In the genomic region with DNA sequence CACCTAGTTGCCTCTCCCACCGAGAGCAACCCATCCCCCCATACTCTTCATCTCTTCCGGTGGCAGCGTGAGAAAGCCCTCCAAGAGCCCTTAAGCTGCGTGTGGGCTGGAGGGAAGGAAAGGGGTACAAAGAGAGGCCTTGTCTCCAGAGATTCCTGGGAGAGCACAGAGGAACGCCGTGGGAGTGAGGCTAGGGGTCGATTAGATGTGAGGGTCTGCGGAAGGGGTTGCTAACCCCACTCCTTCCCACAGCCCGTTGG, we compare ENCODE assay signal across 8 mouse cellular contexts. TPM values are rescaled to one million over a fixed set of nuclear protein-coding genes. Genes with fewer than 3 reads are reported as not detected.
DNase-seq lines count a peak whose midpoint lies in the region; ATAC-seq and TF ChIP-seq lines count a peak whose summit lies in the region.

No protein-coding gene starts in this region.

- no peak for TF ChIP-seq POLR2A in embryonic fibroblast, embryonic 13.5 days (IDR thresholded peaks at IDR 0.05; ENCODE audit: low read depth, low read length)
- TF ChIP-seq POLR2A in olfactory bulb, adult 2 months (IDR thresholded peaks at IDR 0.05; ENCODE audit: insufficient read depth, low read depth, low read length) = no peak

- peak overlapping the region; percentile 80 for H3K27ac ChIP-seq in neural tube, embryonic 11.5 days (ENCODE audit: low read depth, low read length)
- peak overlapping the region; percentile 78 for H3K27ac ChIP-seq in embryonic fibroblast, embryonic 13.5 days (ENCODE audit: insufficient read depth, low read length)
- peak overlapping the region; percentile 73 for H3K27ac ChIP-seq in liver, embryonic 11.5 days (ENCODE audit: low read depth, low read length)
- peak overlapping the region; percentile 83 for H3K27ac ChIP-seq in olfactory bulb, adult 2 months (ENCODE audit: insufficient read depth, low read depth, low read length)

- H3K4me2 ChIP-seq in neural tube, embryonic 11.5 days (ENCODE audit: low read depth) = peak overlapping the region; percentile 90
- H3K4me2 ChIP-seq in liver, embryonic 11.5 days = peak overlapping the region; percentile 99

- H3K9me3 ChIP-seq in neural tube, embryonic 11.5 days (ENCODE audit: control insufficient read depth, low read length) = no peaks in the 10 kb centered on the region
- no peaks in the 10 kb centered on the region for H3K9me3 ChIP-seq in liver, embryonic 11.5 days (ENCODE audit: control insufficient read depth, low read length)

- H3K9ac ChIP-seq in neural tube, embryonic 11.5 days (ENCODE audit: low read length) = peak overlapping the region; percentile 78
- peak overlapping the region; percentile 67 for H3K9ac ChIP-seq in liver, embryonic 11.5 days (ENCODE audit: low read depth, low read length)

- TF ChIP-seq CTCF in embryonic fibroblast, embryonic 13.5 days (IDR thresholded peaks at IDR 0.05; ENCODE audit: borderline replicate concordance, insufficient read depth, low read length) = no peak
- TF ChIP-seq CTCF in olfactory bulb, adult 2 months (IDR thresholded peaks at IDR 0.05; ENCODE audit: insufficient read depth, low read depth, low read length) = 0 out of 2 replicates have a peak, but pooled peaks have one; percentile 8

- H3K4me3 ChIP-seq in neural tube, embryonic 11.5 days (ENCODE audit: low read depth, low read length) = peak overlapping the region; percentile 64
- H3K4me3 ChIP-seq in embryonic fibroblast, embryonic 13.5 days (ENCODE audit: insufficient read depth, low read length) = peak overlapping the region; percentile 65
- H3K4me3 ChIP-seq in liver, embryonic 11.5 days (ENCODE audit: low read depth, low read length) = peak overlapping the region; percentile 69
- peak overlapping the region; percentile 50 for H3K4me3 ChIP-seq in olfactory bulb, adult 2 months (ENCODE audit: insufficient read depth, low read depth, low read length)

- no peaks in the 10 kb centered on the region for H3K27me3 ChIP-seq in neural tube, embryonic 11.5 days (ENCODE audit: control insufficient read depth, insufficient read depth, low read length)
- no peaks in the 10 kb centered on the region for H3K27me3 ChIP-seq in liver, embryonic 11.5 days (replicated peaks; ENCODE audit: control insufficient read depth, insufficient read depth, low read length)

- WGBS in neural tube, embryonic 11.5 days = under 1% methylated on average over 9 of the region's 9 CpGs
- WGBS in liver, embryonic 11.5 days = under 1% methylated on average over 9 of the region's 9 CpGs
- WGBS in olfactory bulb, adult 2 months = 4% methylated on average over 9 of the region's 9 CpGs

- DNase-seq in neural tube, embryonic 11.5 days (ENCODE audit: low spot score) = peak; percentile 82
- DNase-seq in neural tube, embryonic 10.5 days (ENCODE audit: extremely low spot score, low spot score) = no peak
- peak; percentile 42 for DNase-seq in liver, embryonic 11.5 days (ENCODE audit: low spot score)
- DNase-seq in ovary, postnatal 14 days (ENCODE audit: low spot score) = no peak
- DNase-seq in urinary bladder, adult 2 months (ENCODE audit: low spot score) = no peak
- DNase-seq in right cerebral cortex, postnatal 10 days (ENCODE audit: low spot score in 2 of 2) = no peak

- ATAC-seq in neural tube, embryonic 11.5 days (ENCODE audit: insufficient read depth, low FRiP score, low TSS enrichment) = no peak; the same call in 1 of the 2 replicates
- ATAC-seq in liver, embryonic 11.5 days (replicated peaks; ENCODE audit: low FRiP score) = no peak

- H3K4me1 ChIP-seq in neural tube, embryonic 11.5 days (ENCODE audit: control insufficient read depth, insufficient read depth, low read length) = peaks cover 12% of the 10 kb centered on the region
- peaks cover 7% of the 10 kb centered on the region for H3K4me1 ChIP-seq in embryonic fibroblast, embryonic 13.5 days (ENCODE audit: control insufficient read depth, insufficient read depth, low read length)
- peaks cover 54% of the 10 kb centered on the region for H3K4me1 ChIP-seq in liver, embryonic 11.5 days (replicated peaks; ENCODE audit: control insufficient read depth, insufficient read depth, low read length)
- peaks cover 30% of the 10 kb centered on the region for H3K4me1 ChIP-seq in olfactory bulb, adult 2 months (ENCODE audit: control insufficient read depth, insufficient read depth, low read length)

- peaks cover 2% of the 10 kb centered on the region; the same call in 1 of the 2 replicates for H3K36me3 ChIP-seq in neural tube, embryonic 11.5 days (ENCODE audit: control insufficient read depth, insufficient read depth, low read length)
- no peaks in the 10 kb centered on the region for H3K36me3 ChIP-seq in liver, embryonic 11.5 days (ENCODE audit: control insufficient read depth, insufficient read depth, low read length)

RNA-seq across cellular contexts. Expression of a gene that starts 0.8 kb away (rescaled TPM):
- polyA plus RNA-seq in neural tube, embryonic 11.5 days (2014; fragmentation: Nextera tagmentation; extraction: Ambion mirVana) = 31.1 and 34.9 TPM in 2 replicates
- 50.0 and 61.4 TPM in 2 replicates for polyA plus RNA-seq in embryonic fibroblast, embryonic 13.5 days (2011; ENCODE audit: insufficient read length, low read depth, missing spikeins)
- polyA plus RNA-seq in liver, embryonic 11.5 days (2014; fragmentation: Nextera tagmentation; extraction: Ambion mirVana) = 19.3 and 19.8 TPM in 2 replicates
- not detected in 2 replicates for polyA plus RNA-seq in olfactory bulb, adult 2 months (2012; ENCODE audit: insufficient read depth, insufficient read length, low replicate concordance, missing spikeins)
- polyA plus RNA-seq in urinary bladder, adult 2 months (2012; rRNA removed) = 48.9 and 57.9 TPM in 2 replicates

RNA-seq across cellular contexts. Expression of a gene that starts 13.2 kb away (rescaled TPM):
- 47.3 and 49.1 TPM in 2 replicates for polyA plus RNA-seq in neural tube, embryonic 11.5 days (2014; fragmentation: Nextera tagmentation; extraction: Ambion mirVana)
- polyA plus RNA-seq in embryonic fibroblast, embryonic 13.5 days (2011; ENCODE audit: insufficient read length, low read depth, missing spikeins) = 13.7 and 16.7 TPM in 2 replicates
- polyA plus RNA-seq in liver, embryonic 11.5 days (2014; fragmentation: Nextera tagmentation; extraction: Ambion mirVana) = 21.8 and 25.3 TPM in 2 replicates
- polyA plus RNA-seq in olfactory bulb, adult 2 months (2012; ENCODE audit: insufficient read depth, insufficient read length, low replicate concordance, missing spikeins) = not detected in 2 replicates
- polyA plus RNA-seq in urinary bladder, adult 2 months (2012; rRNA removed) = 167 and 169 TPM in 2 replicates

RNA-seq across cellular contexts. Expression of a gene that starts 13.3 kb away (rescaled TPM):
- polyA plus RNA-seq in neural tube, embryonic 11.5 days (2014; fragmentation: Nextera tagmentation; extraction: Ambion mirVana) = 0.38 and 0.58 TPM in 2 replicates
- polyA plus RNA-seq in embryonic fibroblast, embryonic 13.5 days (2011; ENCODE audit: insufficient read length, low read depth, missing spikeins) = not detected in 2 replicates
- 0.25 TPM in 1 of 2 replicates, not detected in the other for polyA plus RNA-seq in liver, embryonic 11.5 days (2014; fragmentation: Nextera tagmentation; extraction: Ambion mirVana)
- polyA plus RNA-seq in olfactory bulb, adult 2 months (2012; ENCODE audit: insufficient read depth, insufficient read length, low replicate concordance, missing spikeins) = not detected in 2 replicates
- 10.7 and 11.5 TPM in 2 replicates for polyA plus RNA-seq in urinary bladder, adult 2 months (2012; rRNA removed)

RNA-seq across cellular contexts. Expression of a gene that starts 26.8 kb away (rescaled TPM):
- 17.9 and 20.1 TPM in 2 replicates for polyA plus RNA-seq in neural tube, embryonic 11.5 days (2014; fragmentation: Nextera tagmentation; extraction: Ambion mirVana)
- polyA plus RNA-seq in embryonic fibroblast, embryonic 13.5 days (2011; ENCODE audit: insufficient read length, low read depth, missing spikeins) = 11.1 TPM in 2 replicates
- 10.8 and 11.5 TPM in 2 replicates for polyA plus RNA-seq in liver, embryonic 11.5 days (2014; fragmentation: Nextera tagmentation; extraction: Ambion mirVana)
- polyA plus RNA-seq in olfactory bulb, adult 2 months (2012; ENCODE audit: insufficient read depth, insufficient read length, low replicate concordance, missing spikeins) = not detected in 2 replicates
- 15.8 and 17.4 TPM in 2 replicates for polyA plus RNA-seq in urinary bladder, adult 2 months (2012; rRNA removed)

RNA-seq across cellular contexts. Expression of a gene that starts 42.3 kb away (rescaled TPM):
- 126 and 133 TPM in 2 replicates for polyA plus RNA-seq in neural tube, embryonic 11.5 days (2014; fragmentation: Nextera tagmentation; extraction: Ambion mirVana)
- 284 and 337 TPM in 2 replicates for polyA plus RNA-seq in embryonic fibroblast, embryonic 13.5 days (2011; ENCODE audit: insufficient read length, low read depth, missing spikeins)
- polyA plus RNA-seq in liver, embryonic 11.5 days (2014; fragmentation: Nextera tagmentation; extraction: Ambion mirVana) = 122 and 142 TPM in 2 replicates
- 502 TPM in 1 of 2 replicates, not detected in the other for polyA plus RNA-seq in olfactory bulb, adult 2 months (2012; ENCODE audit: insufficient read depth, insufficient read length, low replicate concordance, missing spikeins)
- 119 and 143 TPM in 2 replicates for polyA plus RNA-seq in urinary bladder, adult 2 months (2012; rRNA removed)

Comparison
In these comparisons a context has a peak if more than half of its experiments do, and no peak if none do; other contexts are left out.
1. DNase-seq: peak in neural tube, embryonic 11.5 days (single experiment) and liver, embryonic 11.5 days (single experiment); none in neural tube, embryonic 10.5 days (single experiment), ovary, postnatal 14 days (single experiment), urinary bladder, adult 2 months (single experiment) and right cerebral cortex, postnatal 10 days (0 of 2).
2. Peak in every context shown above with its lines, with median percentiles within 50 percentile points of each other: H3K27ac ChIP-seq and H3K4me3 ChIP-seq.